Mouse (Mus musculus): ENCODE results near the gene Med12l. TPM values are rescaled to one million over a fixed set of nuclear protein-coding genes. Genes with fewer than 3 reads are reported as not detected.

Med12l gene
- polyA plus RNA-seq, 1 experiment from 2014 or later, result 3.9 TPM

DNA sequence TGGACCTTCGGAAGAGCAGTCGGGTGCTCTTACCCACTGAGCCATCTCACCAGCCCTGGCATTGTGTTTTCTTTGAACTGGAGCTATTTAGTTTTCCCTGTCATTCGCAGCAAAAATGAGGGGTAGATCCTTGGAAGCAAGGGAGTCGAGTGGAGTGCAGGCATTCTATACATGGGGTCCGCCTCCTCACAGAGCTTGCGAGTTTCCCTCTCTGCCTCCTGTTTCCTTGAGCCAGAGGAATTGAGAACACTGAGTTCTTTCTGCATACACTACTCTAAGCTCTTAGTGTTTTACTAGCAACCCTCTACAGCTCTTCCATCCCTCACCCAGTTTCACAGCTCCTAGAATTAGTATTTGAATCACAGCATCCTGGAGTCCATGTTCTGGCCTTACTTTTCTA, 149.8 kb downstream of the Med12l start:
- no peak for ATAC-seq (ENCODE audit: low FRiP score)
- 93% methylated on average over 6 of the region's 6 CpGs for WGBS

DNA sequence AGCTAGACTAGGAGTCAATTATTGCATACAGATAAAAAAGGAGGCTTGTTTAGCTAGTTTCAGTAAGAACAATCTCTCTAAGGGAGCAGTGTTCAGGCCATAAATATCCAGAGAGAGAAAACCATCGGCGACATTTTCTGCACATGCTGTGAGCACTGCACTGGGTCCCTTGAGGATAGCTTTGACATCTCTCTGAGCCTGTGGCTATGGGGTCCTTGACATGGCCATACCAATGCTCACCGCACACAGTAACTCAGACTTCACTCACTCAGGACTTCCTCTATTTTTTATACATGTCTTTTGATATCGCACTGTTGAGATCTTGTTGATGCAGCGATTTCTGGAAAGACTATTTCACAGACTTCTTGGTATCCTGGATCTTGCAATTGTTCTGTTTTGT, 151.4 kb downstream of the Med12l start:
- Histone ChIP-seq H3K27me3 (no peaks in the 10 kb centered on the region), H3K9me3 (no peaks in the 10 kb centered on the region), H3K27ac (no peak overlapping the region), H3K4me2 (no peak overlapping the region), H3K36me3 (no peaks in the 10 kb centered on the region), H3K4me3 (no peak overlapping the region), H3K9ac (no peak overlapping the region), H3K4me1 (replicated peaks) (no peaks in the 10 kb centered on the region)
- 96% methylated on average over 5 of the region's 5 CpGs for WGBS
- ATAC-seq (ENCODE audit: low FRiP score), result no peak

More for the DNA sequence above, 149.8 kb downstream of the Med12l start:
- Histone ChIP-seq H3K9me3 (no peaks in the 10 kb centered on the region), H3K4me2 (no peak overlapping the region), H3K4me1 (replicated peaks) (no peaks in the 10 kb centered on the region), H3K4me3 (no peak overlapping the region), H3K36me3 (no peaks in the 10 kb centered on the region), H3K9ac (no peak overlapping the region), H3K27me3 (no peaks in the 10 kb centered on the region), H3K27ac (no peak overlapping the region)

DNA sequence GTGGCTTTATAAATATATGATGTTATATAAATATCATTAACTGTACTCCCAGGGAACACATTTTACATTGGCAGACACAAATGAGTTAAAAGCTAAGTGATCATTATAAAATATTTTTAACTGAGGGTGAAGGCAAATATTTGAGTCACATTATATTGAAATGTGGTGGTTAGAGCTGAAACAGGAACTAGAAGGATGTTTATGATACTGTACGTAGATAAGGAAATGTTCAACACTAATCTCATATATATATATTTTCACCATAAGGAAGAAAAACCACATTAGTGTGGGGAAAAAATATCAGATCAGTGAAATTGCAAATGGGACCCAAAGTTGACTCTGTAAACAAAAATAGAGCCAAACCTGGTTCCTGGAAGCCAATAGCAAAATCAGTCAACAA, 154.8 kb downstream of the Med12l start:
- WGBS, result 100% methylated on average over 1 of the region's 1 CpGs
- no peaks in the 10 kb centered on the region for H3K9me3 ChIP-seq
- H3K4me3 ChIP-seq, result no peak overlapping the region
- no peak for ATAC-seq (ENCODE audit: low FRiP score)
- no peaks in the 10 kb centered on the region for H3K27me3 ChIP-seq
- H3K4me1 ChIP-seq (replicated peaks), result no peaks in the 10 kb centered on the region
- H3K27ac ChIP-seq, result no peak overlapping the region
- no peaks in the 10 kb centered on the region for H3K36me3 ChIP-seq
- H3K4me2 ChIP-seq, result no peak overlapping the region
- no peak overlapping the region for H3K9ac ChIP-seq

DNA sequence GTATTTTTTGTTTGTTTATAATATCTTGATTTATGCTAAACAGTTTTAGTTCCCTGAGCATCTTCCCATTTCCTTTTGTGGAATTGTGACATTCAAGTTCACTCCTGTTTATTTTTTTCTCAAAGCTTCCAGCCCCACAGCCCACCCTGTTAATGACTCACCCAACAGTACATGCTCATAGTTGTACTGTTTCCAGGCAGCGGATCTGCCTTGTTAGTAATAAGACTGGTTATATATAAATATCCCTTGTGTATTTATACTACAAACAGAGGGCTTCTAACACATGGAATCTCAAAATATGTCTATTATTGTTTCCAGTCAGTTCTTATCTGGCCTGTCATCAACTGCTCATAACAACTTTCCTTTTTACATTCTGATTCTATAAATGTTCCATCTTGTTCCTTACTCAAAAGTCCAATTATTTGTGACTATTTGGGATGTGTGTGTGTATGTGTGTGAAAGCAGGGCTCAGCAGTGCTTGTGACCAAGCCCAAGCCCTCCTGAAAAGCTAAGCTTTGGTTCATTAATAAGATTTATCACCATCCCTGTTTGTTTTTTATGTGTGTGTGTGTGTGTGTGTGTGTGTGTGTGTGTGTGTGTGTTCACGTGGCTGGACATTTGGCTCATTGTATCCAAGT, 161.9 kb downstream of the Med12l start:
- Histone ChIP-seq H3K9ac (no peak overlapping the region), H3K27me3 (no peaks in the 10 kb centered on the region), H3K27ac (no peak overlapping the region), H3K9me3 (no peaks in the 10 kb centered on the region), H3K36me3 (no peaks in the 10 kb centered on the region), H3K4me3 (no peak overlapping the region), H3K4me2 (no peak overlapping the region), H3K4me1 (replicated peaks) (no peaks in the 10 kb centered on the region)
- no peak for ATAC-seq (ENCODE audit: low FRiP score)
- WGBS, result 85% methylated on average over 2 of the region's 2 CpGs

DNA sequence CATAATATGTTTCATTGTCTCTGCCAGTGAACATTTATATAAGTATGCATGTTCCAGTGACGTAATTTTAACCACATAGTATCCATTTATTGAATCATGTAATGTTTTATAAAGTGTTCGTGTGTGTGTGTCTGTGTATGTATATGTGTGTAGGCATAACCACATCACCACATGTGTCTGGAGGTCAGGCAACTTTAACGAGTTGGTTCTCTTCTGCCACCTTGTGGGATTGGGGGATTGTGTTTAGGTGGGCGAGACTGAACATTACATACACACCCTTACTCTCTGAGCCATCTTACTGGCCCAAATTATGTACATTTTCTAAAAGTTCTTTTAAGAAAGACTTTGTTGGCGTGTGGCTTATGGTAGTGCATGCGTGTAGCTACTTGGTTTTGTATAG, 162.9 kb downstream of the Med12l start:
- Histone ChIP-seq H3K9ac (no peak overlapping the region), H3K27ac (no peak overlapping the region), H3K36me3 (no peaks in the 10 kb centered on the region), H3K4me3 (no peak overlapping the region), H3K4me2 (no peak overlapping the region), H3K4me1 (replicated peaks) (no peaks in the 10 kb centered on the region), H3K9me3 (no peaks in the 10 kb centered on the region), H3K27me3 (no peaks in the 10 kb centered on the region)
- ATAC-seq (ENCODE audit: low FRiP score), result no peak
- 94% methylated on average over 6 of the region's 6 CpGs for WGBS

DNA sequence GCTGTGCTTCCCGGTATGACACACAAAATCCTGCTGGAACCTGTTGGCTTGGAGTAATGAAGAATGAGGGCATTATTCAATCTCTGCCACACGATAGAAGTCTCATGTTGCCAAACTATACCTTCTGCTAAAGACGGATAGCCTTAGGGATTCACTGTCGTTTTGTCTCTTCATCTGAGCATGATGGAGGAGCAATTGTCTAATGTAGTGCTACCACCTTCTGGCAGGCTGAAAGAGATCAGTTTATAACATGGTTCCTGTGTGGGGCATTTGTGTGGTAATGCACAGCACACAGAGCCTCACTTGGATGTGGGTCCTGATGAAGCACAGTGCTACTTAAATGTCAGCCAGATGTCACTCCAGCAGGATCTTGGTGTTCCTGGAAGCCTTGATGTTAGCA, 163.6 kb downstream of the Med12l start:
- no peaks in the 10 kb centered on the region for H3K27me3 ChIP-seq
- H3K4me1 ChIP-seq (replicated peaks), result no peaks in the 10 kb centered on the region
- peak; percentile 39; the same call in 1 of the 2 replicates for ATAC-seq (ENCODE audit: low FRiP score)
- H3K4me3 ChIP-seq, result no peak overlapping the region
- no peak overlapping the region for H3K27ac ChIP-seq
- H3K9ac ChIP-seq, result no peak overlapping the region
- H3K36me3 ChIP-seq, result no peaks in the 10 kb centered on the region
- 80% methylated on average over 4 of the region's 4 CpGs for WGBS
- H3K4me2 ChIP-seq, result no peak overlapping the region
- no peaks in the 10 kb centered on the region for H3K9me3 ChIP-seq

DNA sequence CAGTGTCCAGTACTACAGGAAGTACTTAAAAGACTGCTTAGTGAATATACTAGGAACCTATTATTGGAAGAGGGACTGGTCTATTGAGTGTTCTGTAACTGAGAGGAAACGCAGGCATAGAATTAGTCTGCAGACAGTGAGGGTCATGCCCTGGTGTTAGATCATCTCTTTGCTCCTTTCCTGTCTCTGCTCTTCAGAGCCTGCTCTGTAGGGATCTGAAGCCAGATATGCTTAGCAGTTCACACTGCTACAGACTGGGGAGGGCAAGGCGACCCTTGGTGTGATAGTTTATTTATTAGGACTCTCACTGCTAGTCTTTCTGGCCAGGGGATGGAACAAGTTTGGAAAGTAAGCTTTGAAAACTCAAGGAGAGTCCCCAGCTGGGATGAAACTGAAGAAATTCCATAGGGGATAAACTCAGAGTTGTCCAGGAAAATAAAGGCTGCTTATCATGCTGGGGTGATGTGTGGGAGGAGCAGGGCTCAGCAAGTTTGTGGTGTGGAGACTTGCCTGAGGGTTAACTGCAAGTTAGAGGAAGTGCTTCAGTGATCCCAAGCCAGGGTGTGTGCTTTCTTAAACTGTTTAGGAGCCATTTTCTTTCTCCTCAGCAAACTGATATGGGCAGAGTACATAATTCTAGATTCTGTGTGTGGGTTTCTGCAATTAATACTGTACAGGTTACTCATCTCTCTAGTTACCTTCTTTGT, 164.4 kb downstream of the Med12l start:
- Histone ChIP-seq H3K27me3 (no peaks in the 10 kb centered on the region), H3K4me2 (no peak overlapping the region), H3K27ac (no peak overlapping the region), H3K4me3 (no peak overlapping the region), H3K4me1 (replicated peaks) (no peaks in the 10 kb centered on the region), H3K9ac (no peak overlapping the region), H3K36me3 (no peaks in the 10 kb centered on the region), H3K9me3 (no peaks in the 10 kb centered on the region)
- WGBS, result 69% methylated on average over 2 of the region's 2 CpGs
- ATAC-seq (ENCODE audit: low FRiP score), result no peak

DNA sequence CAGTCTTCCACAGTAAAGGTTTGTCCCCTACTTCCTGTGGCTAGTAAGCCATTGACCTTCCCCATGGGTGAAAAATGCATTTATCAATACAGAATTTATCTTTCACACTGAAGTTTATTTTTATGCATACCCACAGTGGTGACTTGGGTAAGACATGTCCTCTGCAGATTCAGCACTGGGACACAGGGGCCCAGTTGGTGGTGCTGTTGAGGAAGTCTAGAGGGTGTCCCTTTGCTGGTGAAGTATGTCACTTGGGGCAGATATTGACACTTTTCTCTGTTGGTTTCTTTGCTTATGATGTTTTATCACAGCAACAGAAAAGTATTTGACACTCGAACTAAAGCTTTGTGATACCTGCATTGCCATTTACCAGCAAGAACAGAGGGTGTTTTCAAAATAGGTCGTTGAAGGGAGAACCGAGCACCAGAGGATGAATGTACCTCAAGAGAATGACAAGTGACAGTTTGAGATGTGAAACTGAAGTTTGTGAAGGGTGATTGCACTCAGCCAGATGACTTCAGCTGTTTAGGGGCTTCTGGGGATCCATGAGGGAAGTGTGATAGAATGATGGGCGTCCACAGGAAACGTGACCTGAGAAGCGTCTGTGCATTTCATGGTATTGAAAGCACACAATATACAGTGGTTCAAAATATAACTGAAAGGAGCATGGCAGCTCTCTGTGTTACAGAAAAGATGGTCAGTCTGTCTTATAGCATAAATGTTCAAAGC, 169.0 kb downstream of the Med12l start:
- Histone ChIP-seq H3K4me2 (no peak overlapping the region), H3K9ac (no peak overlapping the region), H3K9me3 (no peaks in the 10 kb centered on the region), H3K27me3 (no peaks in the 10 kb centered on the region), H3K4me1 (replicated peaks) (no peaks in the 10 kb centered on the region), H3K36me3 (no peaks in the 10 kb centered on the region), H3K27ac (no peak overlapping the region), H3K4me3 (no peak overlapping the region)
- WGBS, result 86% methylated on average over 6 of the region's 6 CpGs
- no peak for ATAC-seq (ENCODE audit: low FRiP score)

DNA sequence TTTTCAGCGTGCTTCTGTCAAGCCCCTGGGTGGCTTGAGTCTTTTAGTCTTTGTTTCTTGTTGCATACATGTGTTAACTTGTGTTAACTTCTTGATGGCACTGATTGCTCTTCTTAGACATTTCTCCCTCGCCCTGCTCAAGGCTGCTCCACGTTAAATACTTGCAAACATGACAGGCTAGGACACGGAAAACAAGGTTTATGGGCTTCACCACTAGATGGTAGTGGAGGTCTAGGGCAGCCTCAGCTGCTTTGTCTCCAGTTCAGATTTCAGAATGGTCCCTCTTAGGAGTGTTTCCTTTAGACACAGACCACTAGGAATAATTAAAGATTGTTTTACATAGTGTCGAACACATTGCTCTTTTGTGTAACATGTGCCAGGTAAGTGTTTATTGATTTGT, 169.6 kb downstream of the Med12l start:
- no peaks in the 10 kb centered on the region for H3K4me1 ChIP-seq (replicated peaks)
- ATAC-seq (ENCODE audit: low FRiP score), result peak; percentile 77; the same call in 1 of the 2 replicates
- H3K27me3 ChIP-seq, result no peaks in the 10 kb centered on the region
- H3K27ac ChIP-seq, result no peak overlapping the region
- no peak overlapping the region for H3K9ac ChIP-seq
- H3K36me3 ChIP-seq, result no peaks in the 10 kb centered on the region
- H3K9me3 ChIP-seq, result no peaks in the 10 kb centered on the region
- H3K4me3 ChIP-seq, result no peak overlapping the region
- 52% methylated on average over 5 of the region's 5 CpGs for WGBS
- no peak overlapping the region for H3K4me2 ChIP-seq

DNA sequence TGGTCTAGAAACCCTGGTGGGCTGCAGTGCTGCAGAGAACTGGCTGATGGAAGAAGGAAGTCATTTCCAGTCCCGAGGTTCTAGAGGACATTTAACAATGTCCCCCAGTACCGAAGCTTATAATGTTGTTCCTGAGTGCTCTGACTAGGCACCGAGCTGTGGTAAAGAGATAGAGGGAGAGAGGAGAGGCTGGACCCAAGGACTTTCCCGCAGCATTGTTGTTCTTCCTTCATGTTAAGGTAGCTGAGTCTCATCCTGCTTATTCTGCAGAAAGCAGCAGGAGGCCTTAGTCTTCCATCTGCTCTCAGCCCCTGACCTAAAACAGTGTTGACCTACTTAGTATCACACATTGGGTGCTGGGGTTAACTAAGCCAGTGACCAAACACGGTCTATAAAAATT, 171.2 kb downstream of the Med12l start:
- H3K36me3 ChIP-seq, result no peaks in the 10 kb centered on the region
- no peak overlapping the region for H3K9ac ChIP-seq
- H3K4me3 ChIP-seq, result no peak overlapping the region
- H3K9me3 ChIP-seq, result no peaks in the 10 kb centered on the region
- no peak overlapping the region for H3K4me2 ChIP-seq
- ATAC-seq (ENCODE audit: low FRiP score), result no peak
- H3K27me3 ChIP-seq, result no peaks in the 10 kb centered on the region
- WGBS, result 76% methylated on average over 5 of the region's 5 CpGs
- no peaks in the 10 kb centered on the region for H3K4me1 ChIP-seq (replicated peaks)
- H3K27ac ChIP-seq, result no peak overlapping the region

DNA sequence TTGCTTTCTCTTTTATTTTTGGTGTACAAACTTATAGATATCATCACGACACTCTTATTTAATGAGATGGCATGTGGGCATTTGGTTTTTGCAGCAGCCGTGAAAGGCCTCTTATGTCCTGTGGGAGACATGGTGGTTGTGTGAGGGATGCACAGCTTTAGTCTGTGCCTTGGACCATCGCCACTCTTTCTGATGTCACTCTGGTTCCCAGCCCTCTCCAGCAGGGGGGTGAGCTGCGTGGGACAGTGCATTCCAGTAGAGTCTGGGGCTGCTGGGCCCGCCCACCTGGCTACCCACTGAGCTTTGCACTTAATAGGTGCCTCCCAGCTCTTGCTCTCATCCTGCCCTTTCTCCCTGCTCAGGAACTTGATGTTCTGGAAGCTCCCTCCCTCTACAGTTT, 175.5 kb downstream of the Med12l start:
- H3K27ac ChIP-seq, result no peak overlapping the region
- H3K4me1 ChIP-seq (replicated peaks), result no peaks in the 10 kb centered on the region
- H3K4me3 ChIP-seq, result no peak overlapping the region
- H3K27me3 ChIP-seq, result no peaks in the 10 kb centered on the region
- no peak for ATAC-seq (ENCODE audit: low FRiP score)
- H3K4me2 ChIP-seq, result no peak overlapping the region
- WGBS, result 69% methylated on average over 5 of the region's 5 CpGs
- H3K36me3 ChIP-seq, result no peaks in the 10 kb centered on the region
- H3K9ac ChIP-seq, result no peak overlapping the region
- no peaks in the 10 kb centered on the region for H3K9me3 ChIP-seq

DNA sequence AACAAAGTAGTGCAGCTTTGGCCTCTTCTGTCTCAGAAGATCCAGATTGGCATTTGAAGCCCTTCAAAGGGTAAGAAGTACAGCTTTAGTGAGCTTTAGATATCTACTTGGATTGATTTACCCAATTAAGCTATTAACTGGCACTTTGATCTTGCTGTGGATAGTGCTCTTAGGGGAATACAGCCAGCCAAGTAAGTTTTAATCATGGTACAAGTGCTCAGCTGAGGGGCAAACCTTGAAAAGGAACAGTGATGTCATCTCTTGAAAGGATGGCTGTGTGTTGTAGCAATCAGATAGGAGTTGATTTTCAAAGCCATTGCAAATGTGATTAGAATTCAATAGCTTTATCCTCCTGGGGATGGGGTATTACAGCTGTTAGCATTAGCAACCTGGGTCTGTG, 176.5 kb downstream of the Med12l start:
- H3K4me2 ChIP-seq, result no peak overlapping the region
- no peak overlapping the region for H3K4me3 ChIP-seq
- H3K27ac ChIP-seq, result no peak overlapping the region
- no peaks in the 10 kb centered on the region for H3K9me3 ChIP-seq
- H3K9ac ChIP-seq, result no peak overlapping the region
- no peak for ATAC-seq (ENCODE audit: low FRiP score)
- H3K4me1 ChIP-seq (replicated peaks), result no peaks in the 10 kb centered on the region
- H3K27me3 ChIP-seq, result no peaks in the 10 kb centered on the region
- no peaks in the 10 kb centered on the region for H3K36me3 ChIP-seq

DNA sequence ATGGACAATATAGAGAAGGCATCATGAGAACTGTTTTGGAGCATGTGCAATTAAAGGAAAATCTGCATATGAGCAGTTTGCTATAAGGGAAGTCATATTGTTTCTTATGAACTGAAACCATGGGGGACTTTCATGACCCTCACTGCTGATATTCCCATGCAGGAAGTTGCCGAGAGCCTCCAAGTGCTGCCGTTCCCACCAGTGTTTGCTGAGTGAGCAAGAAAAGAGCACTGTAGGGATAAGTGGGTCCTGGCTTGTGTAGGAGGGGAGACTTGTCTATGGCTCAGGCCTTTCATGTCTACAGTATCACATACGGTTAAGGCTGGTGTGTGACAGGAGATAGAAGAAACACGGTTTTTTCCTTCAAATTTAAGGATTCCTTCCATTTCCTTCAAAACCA, 180.0 kb downstream of the Med12l start:
- no peak for ATAC-seq (ENCODE audit: low FRiP score)
- H3K27ac ChIP-seq, result no peak overlapping the region
- H3K4me2 ChIP-seq, result no peak overlapping the region
- no peaks in the 10 kb centered on the region for H3K36me3 ChIP-seq
- H3K9me3 ChIP-seq, result no peaks in the 10 kb centered on the region
- H3K4me3 ChIP-seq, result no peak overlapping the region
- no peaks in the 10 kb centered on the region for H3K27me3 ChIP-seq
- H3K9ac ChIP-seq, result no peak overlapping the region
- no peaks in the 10 kb centered on the region for H3K4me1 ChIP-seq (replicated peaks)
- WGBS, result 83% methylated on average over 4 of the region's 4 CpGs
